Mouse (Mus musculus) embryonic fibroblast, embryonic 13.5 days (primary cell): ENCODE data around the gene Setd1b.

ENCODE experiments used
- CTCF ChIP-seq: IDR thresholded peaks from 2 replicates; pipeline ENCODE4 v1.5.1; 2011; ENCODE audit warnings: mild to moderate bottlenecking, control low read depth, low read length, moderate library complexity, borderline replicate concordance; ENCODE audit not compliant: insufficient read depth
- POLR2A ChIP-seq: IDR thresholded peaks from 2 replicates; pipeline ENCODE4 v1.6.1; 2011; ENCODE audit warnings: low read depth, mild to moderate bottlenecking, control low read depth, low read length, moderate library complexity

DNA sequence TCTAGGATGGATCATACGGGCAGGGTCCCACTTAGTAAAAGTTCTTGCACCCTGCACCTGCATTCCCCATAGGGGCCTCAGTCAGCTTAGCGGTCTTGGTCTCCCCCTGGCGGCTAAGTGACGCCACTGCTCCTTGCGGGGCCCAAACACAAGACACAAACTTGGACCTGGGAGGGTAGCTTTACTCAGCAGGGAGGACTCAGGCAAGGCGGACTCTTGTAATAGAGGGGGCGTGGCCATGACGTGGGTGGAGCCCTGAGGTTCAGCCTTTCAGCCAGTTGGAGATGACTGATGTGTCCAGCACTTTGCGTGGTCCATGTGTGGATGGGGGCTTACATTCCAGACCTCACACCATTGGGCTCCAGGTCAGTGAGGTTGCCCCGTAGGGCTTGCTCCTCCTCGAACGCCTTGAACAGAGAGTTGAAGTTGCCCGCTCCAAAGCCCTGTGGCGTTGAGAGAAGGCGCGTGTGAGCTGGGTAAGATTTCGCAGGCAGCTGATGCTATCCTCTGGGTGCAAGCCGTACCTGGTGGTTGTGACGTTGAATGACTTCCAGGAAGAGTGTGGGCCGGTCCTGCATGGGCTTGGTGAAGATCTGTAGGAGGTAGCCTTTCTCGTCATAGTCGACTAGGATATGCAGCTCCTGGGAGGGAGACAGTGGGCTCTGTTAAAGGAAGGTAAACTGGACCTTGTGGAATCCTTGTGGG lies 29.8 kb downstream of the Setd1b start:
- peak; percentile 87; the same call in 1 of the 2 replicates for TF ChIP-seq CTCF
- 0 out of 2 replicates have a peak, but pooled peaks have one; percentile 23 for TF ChIP-seq POLR2A
